Mouse (Mus musculus): ENCODE data around the gene Isca2. TPM values are rescaled to one million over a fixed set of nuclear protein-coding genes. Genes with fewer than 3 reads are reported as not detected.
A peak's percentile ranks its signal among the peaks of the same experiment; 100 is the strongest.

Isca2 gene
- total RNA-seq, 2 experiments from 2014 or later = 54.7 to 58.6 TPM

DNA sequence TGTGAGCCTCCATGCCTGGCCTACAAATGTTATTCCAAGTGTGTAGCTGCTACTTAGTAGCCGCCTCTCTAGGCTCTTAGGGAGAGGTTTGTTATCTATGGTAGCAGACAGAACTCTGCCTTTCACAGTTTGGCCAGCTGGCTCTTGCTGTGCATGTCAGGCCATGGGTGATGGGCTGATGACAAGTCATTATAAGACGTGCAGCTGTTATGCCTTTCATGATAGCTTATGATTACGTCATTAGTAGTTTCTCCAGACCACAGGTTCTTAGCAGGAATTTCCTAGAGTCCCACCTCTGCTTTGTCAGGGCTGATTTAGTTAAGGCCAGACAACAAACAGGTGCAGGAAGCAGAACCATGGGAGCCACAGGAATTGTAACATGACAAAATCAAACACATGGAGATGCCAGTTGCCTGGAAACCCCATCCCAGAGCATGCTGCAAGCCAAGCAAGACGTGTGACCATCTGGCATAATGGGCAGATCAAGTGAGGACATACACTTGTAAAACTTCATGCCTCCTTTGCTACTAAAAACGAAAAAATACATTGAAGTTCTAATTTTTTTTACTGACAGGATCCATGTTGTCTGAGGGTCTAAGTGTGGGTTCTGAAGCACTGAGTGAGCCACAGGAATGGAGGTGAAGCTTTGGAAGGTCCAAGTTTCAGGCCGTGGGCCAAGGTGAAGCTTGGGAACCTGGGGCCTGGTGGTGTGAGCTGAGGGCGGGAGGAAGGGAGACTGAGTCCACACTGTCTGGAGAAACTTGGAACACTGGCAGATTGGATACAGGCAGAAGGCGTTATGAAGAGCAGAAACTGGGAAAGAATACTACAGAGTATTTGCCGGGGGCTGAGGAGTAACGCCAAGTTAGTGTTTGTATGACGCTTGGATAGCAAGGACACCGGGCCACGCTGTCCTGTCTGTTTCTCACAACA lies 46.5 kb downstream of the Isca2 start:
- peak; percentile 34 to 36 for DNase-seq

GRCm38 (mm10) chr12:84823601-84824000 lies 50.5 kb downstream of the Isca2 start:
- DNase-seq = no peak

DNA sequence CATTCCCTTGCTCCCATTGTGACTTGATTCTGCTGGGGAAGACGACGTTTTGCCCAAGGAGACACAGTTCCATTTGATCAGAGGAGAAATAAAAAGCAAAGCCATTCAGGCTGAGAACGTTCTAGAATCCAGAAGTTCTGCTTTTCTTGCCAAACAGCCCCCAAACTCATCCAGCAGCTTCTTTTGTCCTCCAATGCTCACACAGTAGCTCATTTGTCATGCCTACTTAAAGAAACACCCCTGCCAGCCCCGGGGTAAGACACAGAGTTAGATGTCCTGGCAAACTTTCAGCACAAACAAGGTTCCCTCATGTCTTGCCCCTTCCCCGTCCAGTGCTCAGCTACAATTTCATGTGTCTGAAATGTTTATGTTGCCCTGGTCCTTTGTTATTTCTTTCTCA lies 51.2 kb downstream of the Isca2 start:
- no peak for DNase-seq

Other genes starting within 250 kb of the Isca2 start
- gene Vsx2, start 203.5 kb upstream of the Isca2 start, total RNA-seq (2021) = under 1 TPM in 1 of 2 experiments, not detected in 1; 0.12 TPM
- 10 to 100 TPM; 12.6 to 15.2 TPM for gene Abcd4, start 155.8 kb upstream of the Isca2 start, total RNA-seq (2021)
- not detected for gene Vrtn, start 132.2 kb upstream of the Isca2 start, total RNA-seq (2021)
- gene Syndig1l, start 74.4 kb upstream of the Isca2 start, total RNA-seq (2021) = 1 to 10 TPM; 6.4 to 8.6 TPM
- gene Npc2, start 99 bp upstream of the Isca2 start, total RNA-seq (2021) = 10 to 100 TPM; 27.4 to 28.6 TPM
- under 1 TPM; 0.40 to 0.55 TPM for gene Ltbp2, start 103.3 kb downstream of the Isca2 start, total RNA-seq (2021)
- 10 to 100 TPM; 34.9 to 37.3 TPM for gene Fcf1, start 197.6 kb downstream of the Isca2 start, total RNA-seq (2021)
- gene Arel1, start 197.6 kb downstream of the Isca2 start, total RNA-seq (2021) = 100 to 1,000 TPM; 104 to 110 TPM
- 100 to 1,000 TPM; 122 to 143 TPM for gene Ylpm1, start 223.1 kb downstream of the Isca2 start, total RNA-seq (2021)

All from layer of hippocampus, postnatal 36 days (tissue).